Mouse (Mus musculus): Measurements from ENCODE around the gene Iqch.
"Not testable (repeated sequence)": the region's sequence is repeated elsewhere in the genome, so short reads cannot be mapped to it uniquely, and the experiment has no call there.

Gene Iqch

DNA sequence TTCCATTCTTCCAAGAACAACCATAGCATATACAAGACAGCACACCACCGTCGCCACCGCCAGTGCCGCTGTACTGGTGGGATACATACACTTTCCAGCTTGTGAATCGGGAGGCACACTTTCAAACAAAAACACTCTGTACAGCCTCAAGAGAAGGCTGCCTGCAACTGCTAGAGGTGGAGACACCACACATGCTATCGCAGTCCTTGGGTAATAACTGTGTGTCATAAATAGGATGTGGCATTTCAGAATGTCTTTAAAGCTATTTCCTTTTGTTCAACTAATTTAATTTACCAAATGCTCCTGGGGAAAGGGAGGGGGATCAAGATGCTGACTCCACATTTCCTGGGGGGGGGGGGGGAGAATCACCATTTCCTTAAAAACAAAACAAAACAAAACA is 34.0 kb downstream of the Iqch start:
- DNase-seq (ENCODE audit: low spot score), result no peak

- DNase-seq (ENCODE audit: low spot score), result no peak
Measured at GRCm38 (mm10) chr9:63563436-63563835, 38.9 kb downstream of the Iqch start.

GRCm38 (mm10) chr9:63561931-63562330 is 40.4 kb downstream of the Iqch start:
- no peak for DNase-seq (ENCODE audit: low spot score)

DNA sequence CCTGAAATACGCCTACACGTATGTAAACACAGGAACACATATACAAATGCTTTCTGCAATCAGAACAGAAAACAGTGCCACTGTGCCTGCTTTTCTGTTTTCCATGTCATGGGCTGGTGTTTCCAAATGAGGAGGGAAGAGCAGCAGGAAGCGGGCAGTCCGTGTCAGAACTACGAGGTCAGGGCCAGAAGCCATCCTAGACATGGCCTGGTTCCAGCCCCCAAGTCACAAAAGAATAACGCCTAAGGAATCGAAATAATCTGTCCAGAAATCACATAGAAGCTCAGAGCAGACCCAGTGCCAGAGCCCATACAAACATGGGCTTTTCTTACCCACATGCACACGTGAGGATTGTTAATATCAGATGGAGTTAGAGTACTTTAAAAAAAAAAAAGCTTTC is 45.4 kb downstream of the Iqch start:
- DNase-seq (ENCODE audit: low spot score), result no peak

DNA sequence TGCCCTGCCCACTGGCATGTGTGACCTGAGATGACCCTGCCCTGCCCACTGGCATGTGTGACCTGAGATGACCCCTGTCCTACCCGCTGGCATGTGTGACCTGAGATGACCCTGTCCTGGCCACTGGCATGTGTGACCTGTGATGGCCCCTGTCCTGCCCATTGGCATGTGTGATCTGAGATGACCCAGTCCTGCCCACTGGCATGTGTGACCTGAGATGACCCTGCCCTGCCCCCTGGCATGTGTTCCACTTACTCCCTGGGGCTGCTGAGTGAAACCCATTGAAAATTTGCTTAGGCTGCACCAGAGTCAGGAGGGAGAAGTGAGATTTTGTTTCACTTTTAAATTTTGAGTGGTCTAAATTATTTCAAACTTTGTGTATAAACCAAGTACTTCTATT is 46.0 kb downstream of the Iqch start:
- no peak for DNase-seq (ENCODE audit: low spot score)

DNA sequence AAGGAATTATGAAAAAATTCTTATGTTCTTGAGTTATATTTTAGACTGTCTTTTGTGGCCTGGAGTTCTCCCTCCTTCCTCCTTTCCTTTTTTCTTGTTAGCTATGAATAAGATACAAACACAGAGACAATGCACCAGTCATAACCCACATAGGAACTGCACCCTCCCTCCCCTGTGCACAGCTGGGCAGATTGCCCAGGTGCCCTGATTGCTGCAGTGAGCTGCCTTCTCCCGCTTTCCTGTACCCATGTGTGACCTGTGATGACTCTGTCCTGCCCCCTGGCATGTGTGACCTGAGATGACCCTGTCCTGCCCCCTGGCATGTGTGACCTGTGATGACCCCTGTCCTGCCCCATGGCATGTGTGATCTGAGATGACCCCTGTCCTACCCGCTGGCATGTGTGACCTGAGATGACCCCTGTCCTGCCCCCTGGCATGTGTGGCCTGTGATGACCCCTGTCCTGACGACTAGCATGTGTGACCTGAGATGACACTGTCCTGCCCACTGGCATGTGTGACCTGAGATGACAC is 46.8 kb downstream of the Iqch start:
- DNase-seq (ENCODE audit: low spot score), result no peak

DNA sequence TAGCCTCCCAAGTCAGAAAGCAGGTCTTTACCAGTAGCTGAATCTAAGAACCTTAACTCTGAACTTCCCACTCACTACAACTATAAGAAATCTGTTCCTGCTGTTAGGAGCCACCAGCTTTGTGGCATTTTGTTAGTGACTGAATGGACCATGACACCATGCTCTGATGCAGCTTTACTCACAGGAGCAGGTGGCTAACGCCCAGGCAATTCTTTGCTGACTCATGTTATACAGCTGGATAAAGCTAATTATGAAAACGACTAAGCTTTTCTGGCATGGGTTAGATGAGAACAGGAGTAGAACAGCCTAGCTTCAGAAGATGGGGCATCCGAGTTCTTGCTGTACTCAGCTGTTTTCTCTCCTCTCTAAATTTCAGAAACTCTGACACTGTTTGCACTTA is 48.7 kb downstream of the Iqch start:
- DNase-seq (ENCODE audit: low spot score), result no peak

GRCm38 (mm10) chr9:63550701-63551100 is 51.6 kb downstream of the Iqch start:
- not testable (repeated sequence) for DNase-seq (ENCODE audit: low spot score)

- DNase-seq (ENCODE audit: low spot score), result no peak
Measured at GRCm38 (mm10) chr9:63548966-63549365, 53.3 kb downstream of the Iqch start.

- DNase-seq (ENCODE audit: low spot score), result no peak
Measured at GRCm38 (mm10) chr9:63541926-63542325, 60.4 kb downstream of the Iqch start.

GRCm38 (mm10) chr9:63541301-63541700 is 61.0 kb downstream of the Iqch start:
- no peak for DNase-seq (ENCODE audit: low spot score)

GRCm38 (mm10) chr9:63537489-63537888 is 64.8 kb downstream of the Iqch start:
- DNase-seq (ENCODE audit: low spot score), result no peak

DNA sequence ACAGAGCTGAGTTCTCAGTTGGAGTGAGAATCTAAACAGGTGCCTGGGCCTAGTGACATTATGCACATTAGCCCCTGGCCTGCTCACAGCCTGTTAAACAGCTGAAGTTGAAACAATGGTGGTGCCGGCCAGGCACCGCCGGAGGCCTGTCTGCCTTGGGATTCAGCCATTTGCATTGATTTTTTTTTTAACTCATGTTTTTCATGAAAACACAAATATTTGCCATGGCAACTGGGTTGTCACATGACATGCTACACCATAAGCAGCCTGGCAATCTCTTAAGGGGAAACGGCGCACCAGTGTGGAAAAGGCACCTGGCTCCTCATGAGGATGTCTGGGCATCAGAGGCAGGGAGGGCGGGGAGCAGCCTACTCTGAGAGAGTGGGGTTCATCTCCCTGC is 67.3 kb downstream of the Iqch start:
- DNase-seq (ENCODE audit: low spot score), result no peak

GRCm38 (mm10) chr9:63534371-63534780 is 67.9 kb downstream of the Iqch start:
- DNase-seq (ENCODE audit: low spot score), result no peak

DNA sequence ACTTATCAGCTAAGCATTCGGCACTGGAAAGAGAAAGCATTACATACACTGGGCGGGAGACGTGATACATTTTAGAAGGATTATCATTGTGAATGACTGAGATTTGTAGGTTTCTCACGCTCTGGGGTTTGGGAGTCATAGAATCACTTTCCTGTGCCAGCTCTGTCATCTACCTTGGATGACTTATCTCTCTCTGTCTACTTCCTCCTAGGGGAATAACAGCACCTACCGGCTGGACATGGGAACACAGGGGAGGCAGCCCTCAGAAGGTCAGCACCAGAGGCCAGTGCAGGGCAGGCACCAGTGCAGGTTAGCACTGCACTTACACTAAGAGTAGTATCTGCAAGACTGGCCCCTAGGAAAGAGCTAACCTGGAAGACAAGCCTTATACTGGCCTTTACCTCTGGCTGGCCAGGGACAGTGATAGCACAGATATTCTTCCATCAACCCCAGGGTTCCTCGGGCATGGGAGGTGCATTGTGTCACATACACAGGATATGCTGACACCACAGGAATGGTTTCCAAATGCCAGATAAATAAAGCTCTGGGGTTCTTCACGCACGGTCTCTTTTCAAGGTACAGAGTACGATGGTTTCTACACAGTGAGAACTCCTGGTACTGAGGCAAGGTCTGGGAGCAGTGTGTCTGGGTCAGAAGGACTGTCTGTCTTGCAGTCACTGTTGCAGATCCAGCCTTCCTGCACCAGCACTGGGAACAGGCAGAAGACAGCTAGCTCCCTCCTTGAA is 69.2 kb downstream of the Iqch start:
- DNase-seq (ENCODE audit: low spot score), result no peak

- no peak for DNase-seq (ENCODE audit: low spot score)
Measured at GRCm38 (mm10) chr9:63523937-63524253, 78.4 kb downstream of the Iqch start.

- DNase-seq (ENCODE audit: low spot score), result no peak
Measured at GRCm38 (mm10) chr9:63523251-63523936, 78.9 kb downstream of the Iqch start.

- DNase-seq (ENCODE audit: low spot score), result no peak
Measured at GRCm38 (mm10) chr9:63512851-63513250, 89.4 kb downstream of the Iqch start.

DNA sequence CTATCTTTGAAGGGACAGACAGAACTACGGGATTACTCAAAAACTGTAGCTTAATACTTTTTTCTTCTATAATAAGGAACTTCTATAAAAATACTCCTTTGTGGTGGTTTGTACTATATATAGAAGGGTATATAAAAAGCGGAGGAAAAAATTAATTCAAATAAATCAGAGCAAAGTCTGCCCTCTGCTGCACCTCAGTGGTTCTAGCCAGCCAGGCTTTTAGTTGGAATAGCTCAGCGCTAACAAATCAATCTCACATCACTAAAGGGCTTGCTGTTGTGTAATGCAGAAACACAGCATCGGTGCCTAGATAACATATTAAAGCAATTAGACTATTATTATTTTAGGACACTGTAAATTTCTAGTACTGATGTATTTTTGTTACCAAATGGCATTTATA is 91.3 kb downstream of the Iqch start:
- no peak for DNase-seq (ENCODE audit: low spot score)

GRCm38 (mm10) chr9:63507110-63507509 is 95.2 kb downstream of the Iqch start:
- no peak for DNase-seq (ENCODE audit: low spot score)

- no peak for DNase-seq (ENCODE audit: low spot score)
Measured at GRCm38 (mm10) chr9:63503890-63504289, 98.4 kb downstream of the Iqch start.

DNA sequence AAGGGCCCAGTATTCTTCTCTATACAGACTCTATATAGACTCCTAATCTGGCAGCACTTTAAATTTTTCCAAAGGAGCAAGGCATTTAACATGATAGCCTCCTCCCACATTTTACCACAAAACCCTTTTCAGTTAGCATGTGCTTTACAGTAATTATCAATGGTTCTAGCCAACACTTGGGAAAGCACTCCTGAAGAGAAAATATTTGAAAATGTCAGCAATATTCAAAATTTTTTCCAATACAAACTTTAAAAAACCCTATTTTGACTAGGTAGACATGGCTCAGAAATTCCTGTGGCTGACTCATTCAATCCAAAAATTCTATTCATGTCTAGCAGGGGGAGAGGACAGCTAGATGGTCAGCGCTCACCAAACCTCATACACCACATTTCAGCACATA is 100.8 kb downstream of the Iqch start:
- no peak for DNase-seq (ENCODE audit: low spot score)

DNA sequence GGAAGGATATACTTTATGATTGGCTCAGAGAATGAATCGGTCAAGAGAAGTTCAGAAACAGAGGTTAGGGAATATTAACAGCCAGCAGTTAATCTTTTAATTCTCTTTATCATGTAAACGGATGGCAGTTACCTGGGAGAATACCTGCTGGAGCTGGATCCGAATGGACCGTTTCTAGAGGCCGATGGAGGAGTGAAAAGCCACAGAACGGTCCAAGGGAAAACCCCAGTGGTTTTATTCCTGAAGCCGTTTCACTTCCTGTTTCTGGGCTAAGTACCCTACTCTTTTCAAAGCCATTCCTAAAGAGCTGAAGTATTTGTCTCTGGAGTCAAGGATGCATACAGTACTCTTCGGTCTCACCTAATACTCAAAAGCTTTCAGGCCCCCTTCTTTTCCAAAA is 102.4 kb downstream of the Iqch start:
- no peak for DNase-seq (ENCODE audit: low spot score)

DNA sequence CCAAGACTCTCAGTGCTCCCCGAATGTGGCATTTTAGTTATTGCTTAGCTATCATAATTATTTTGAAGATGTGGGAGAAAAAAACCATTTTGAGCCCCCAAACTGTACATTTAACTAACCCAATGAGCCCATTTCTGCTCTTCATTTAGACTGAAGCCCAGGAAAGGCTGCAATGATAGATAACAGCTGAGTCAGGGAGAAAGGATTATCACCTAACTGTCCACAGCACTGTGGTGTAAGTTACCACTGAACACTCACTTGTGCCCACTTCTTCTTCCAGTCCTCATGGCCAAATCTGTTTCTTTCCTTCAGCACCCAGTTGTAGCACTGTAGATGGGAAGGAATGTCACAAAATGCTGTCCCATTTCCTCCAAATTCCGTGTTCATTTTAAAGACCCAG is 106.5 kb downstream of the Iqch start:
- no peak for DNase-seq (ENCODE audit: low spot score)
